Mouse (Mus musculus) heart, embryonic 15.5 days (tissue): ENCODE data around the gene Fcf1. TPM values are rescaled to one million over a fixed set of nuclear protein-coding genes. Genes with fewer than 3 reads are reported as not detected.

Source experiments
- ATAC-seq: fragments of 200-750 bp; cut with Nextera tagmentation; replicated peaks from 2 replicates; pipeline ENCODE4 v1.8.0; 2017; ENCODE audit warnings: low read depth, moderate TSS enrichment; ENCODE audit not compliant: insufficient number of reproducible peaks, insufficient read depth, low FRiP score
- H3K27ac ChIP-seq: fragments of 300-500 bp; sonication (generic); 2 replicates; pipeline ENCODE4 v1.5.1; 2015; ENCODE audit warnings: mild to moderate bottlenecking, inconsistent platforms
- H3K27me3 ChIP-seq: fragments of 300-500 bp; sonication (generic); 2 replicates; pipeline ENCODE4 v1.6.1; 2015; ENCODE audit warnings: inconsistent platforms
- H3K36me3 ChIP-seq: fragments of 300-500 bp; sonication (generic); 2 replicates; pipeline ENCODE4 v1.6.1; 2015; ENCODE audit warnings: mild to moderate bottlenecking, inconsistent platforms
- H3K4me1 ChIP-seq: fragments of 300-500 bp; sonication (generic); replicated peaks from 2 replicates; pipeline ENCODE4 v1.6.1; 2015; ENCODE audit warnings: inconsistent platforms
- H3K4me2 ChIP-seq: fragments of 300-500 bp; sonication (generic); 2 replicates; pipeline ENCODE4 v1.6.1; 2015; ENCODE audit warnings: inconsistent platforms, mild to moderate bottlenecking, moderate library complexity
- H3K4me3 ChIP-seq: fragments of 300-500 bp; sonication (generic); 2 replicates; pipeline ENCODE4 v1.5.1; 2015; ENCODE audit warnings: mild to moderate bottlenecking, inconsistent platforms
- H3K9ac ChIP-seq: fragments of 300-500 bp; sonication (generic); 2 replicates; pipeline ENCODE4 v1.6.1; 2015; ENCODE audit warnings: mild to moderate bottlenecking, inconsistent platforms
- H3K9me3 ChIP-seq: fragments of 300-500 bp; sonication (generic); replicated peaks from 2 replicates; pipeline ENCODE4 v1.6.1; 2016; ENCODE audit warnings: inconsistent platforms
- WGBS: fragments of 180-500 bp; shearing (Covaris S2); methylation state at CpG from one replicate; pipeline ENCODE4 v1.1.7; 2015; ENCODE audit warnings: mixed read lengths; 5-methylcytosine and 5-hydroxymethylcytosine counted together
- polyA plus RNA-seq: library from polyadenylated mRNA; unstranded; fragments of >200 nt; fragmentation: Nextera tagmentation; extraction: Ambion mirVana; gene quantifications from 2 replicates; pipeline ENCODE4 v1.2.1, GENCODE M21; 2015

Gene Fcf1
- polyA plus RNA-seq, 1 experiment from 2014 or later = 87.0 TPM

DNA sequence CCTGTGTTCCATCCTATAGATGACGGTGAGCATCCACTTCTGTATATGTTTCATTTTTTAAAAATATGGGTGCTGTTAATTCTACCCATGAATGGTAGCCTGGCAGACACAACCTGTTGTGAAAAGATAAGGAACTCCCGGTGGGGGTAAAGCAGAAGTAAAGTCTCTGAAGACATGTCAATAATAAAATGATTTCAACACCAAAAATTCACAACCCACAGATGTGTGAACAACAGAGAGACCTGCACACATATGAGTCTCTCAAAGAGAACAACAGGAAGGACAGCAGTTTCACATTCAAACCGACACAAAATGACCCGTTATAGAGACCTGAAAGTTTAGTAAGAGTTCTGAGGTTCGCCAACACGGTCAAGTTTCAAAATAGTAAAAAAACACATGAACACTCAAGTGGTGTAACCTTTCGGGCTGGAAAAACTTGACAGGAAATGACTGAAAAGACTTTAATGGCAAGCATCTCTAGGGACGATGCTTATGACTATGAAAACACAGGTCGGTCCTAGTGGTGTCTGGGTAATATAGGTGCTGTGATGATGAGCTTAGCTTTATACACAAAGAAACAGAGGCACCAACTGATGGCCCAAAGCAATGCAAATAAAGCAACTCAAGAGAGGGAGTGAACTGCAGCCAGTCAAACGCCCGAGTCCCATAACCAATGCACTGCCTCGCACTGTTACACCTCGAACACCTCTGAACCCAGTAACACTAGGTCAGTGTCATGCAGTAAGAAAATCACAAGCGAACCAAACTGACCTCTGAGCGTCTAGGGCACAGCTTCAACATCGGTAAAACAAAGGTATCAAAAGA, 1.7 kb upstream of the Fcf1 start:
- ATAC-seq = no peak
- no peaks in the 10 kb centered on the region for H3K27me3 ChIP-seq
- H3K9ac ChIP-seq = 0 out of 2 replicates have a peak overlapping the region, but pooled peaks have one; percentile 88
- peak overlapping the region; percentile 96 for H3K4me3 ChIP-seq
- no peaks in the 10 kb centered on the region for H3K9me3 ChIP-seq
- WGBS = 76% methylated on average over 16 of the region's 16 CpGs
- H3K4me2 ChIP-seq = peak overlapping the region; percentile 82
- peaks cover 17% of the 10 kb centered on the region for H3K4me1 ChIP-seq
- peaks cover 12% of the 10 kb centered on the region for H3K36me3 ChIP-seq
- no peak overlapping the region for H3K27ac ChIP-seq

DNA sequence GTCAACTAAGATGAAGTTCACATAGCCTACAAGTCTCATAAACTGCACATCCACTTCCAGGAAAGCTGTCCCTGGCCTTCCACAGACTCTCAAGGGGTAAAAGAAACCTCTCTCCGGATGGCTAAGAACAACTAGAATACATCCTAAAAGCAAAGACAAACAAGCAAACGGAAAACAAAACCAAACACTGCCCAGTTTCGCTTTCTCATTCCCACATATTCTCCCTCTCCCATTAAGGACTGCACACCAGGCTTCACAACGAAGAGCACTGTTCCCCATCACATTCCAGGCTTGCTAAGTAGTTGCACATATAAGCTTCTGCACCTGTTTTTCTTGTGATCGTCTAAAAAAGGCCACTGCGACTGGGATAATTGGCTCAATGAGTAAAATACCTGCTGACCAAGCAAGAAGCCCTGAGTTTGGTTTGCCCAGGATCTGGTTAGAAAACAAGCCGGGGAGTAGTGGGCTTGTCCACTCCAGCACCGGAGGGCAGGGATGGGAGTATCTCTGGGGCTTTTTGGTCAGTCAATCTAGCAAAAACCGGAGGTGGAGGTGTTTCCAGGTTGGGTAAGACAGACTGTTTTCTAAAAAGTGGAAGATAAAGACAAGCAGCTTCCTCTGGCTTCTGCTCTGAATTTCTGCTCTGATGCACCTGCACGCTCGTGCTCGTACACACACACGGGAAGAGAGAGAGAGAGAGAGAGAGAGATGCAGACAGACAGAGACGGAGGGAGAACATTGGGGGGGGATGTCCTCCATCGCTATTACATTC, 855 bp upstream of the Fcf1 start:
- Histone ChIP-seq H3K4me2 (peak overlapping the region; percentile 82), H3K27me3 (no peaks in the 10 kb centered on the region), H3K9me3 (no peaks in the 10 kb centered on the region), H3K4me3 (peak overlapping the region; percentile 96), H3K4me1 (peaks cover 17% of the 10 kb centered on the region), H3K27ac (no peak overlapping the region), H3K36me3 (peaks cover 20% of the 10 kb centered on the region), H3K9ac (peak overlapping the region; percentile 88)
- ATAC-seq = no peak
- WGBS = 19% methylated on average over 15 of the region's 15 CpGs

GRCm38 (mm10) chr12:84979264-84979862, 8.7 kb downstream of the Fcf1 start:
- Histone ChIP-seq H3K27me3 (no peaks in the 10 kb centered on the region), H3K4me3 (no peak overlapping the region), H3K9ac (no peak overlapping the region), H3K9me3 (no peaks in the 10 kb centered on the region), H3K27ac (no peak overlapping the region), H3K4me2 (no peak overlapping the region), H3K36me3 (peaks cover 91% of the 10 kb centered on the region), H3K4me1 (no peaks in the 10 kb centered on the region)
- WGBS = 90% methylated on average over 2 of the region's 2 CpGs
- no peak for ATAC-seq

- Histone ChIP-seq H3K9me3 (no peaks in the 10 kb centered on the region), H3K27ac (no peak overlapping the region), H3K4me3 (no peak overlapping the region), H3K36me3 (no peaks in the 10 kb centered on the region), H3K9ac (no peak overlapping the region), H3K4me1 (no peaks in the 10 kb centered on the region), H3K27me3 (no peaks in the 10 kb centered on the region), H3K4me2 (no peak overlapping the region)
- 51% methylated on average over 4 of the region's 4 CpGs for WGBS
- no peak for ATAC-seq
These were observed 18.8 kb downstream of the Fcf1 start for GRCm38 (mm10) chr12:84989456-84989855.

DNA sequence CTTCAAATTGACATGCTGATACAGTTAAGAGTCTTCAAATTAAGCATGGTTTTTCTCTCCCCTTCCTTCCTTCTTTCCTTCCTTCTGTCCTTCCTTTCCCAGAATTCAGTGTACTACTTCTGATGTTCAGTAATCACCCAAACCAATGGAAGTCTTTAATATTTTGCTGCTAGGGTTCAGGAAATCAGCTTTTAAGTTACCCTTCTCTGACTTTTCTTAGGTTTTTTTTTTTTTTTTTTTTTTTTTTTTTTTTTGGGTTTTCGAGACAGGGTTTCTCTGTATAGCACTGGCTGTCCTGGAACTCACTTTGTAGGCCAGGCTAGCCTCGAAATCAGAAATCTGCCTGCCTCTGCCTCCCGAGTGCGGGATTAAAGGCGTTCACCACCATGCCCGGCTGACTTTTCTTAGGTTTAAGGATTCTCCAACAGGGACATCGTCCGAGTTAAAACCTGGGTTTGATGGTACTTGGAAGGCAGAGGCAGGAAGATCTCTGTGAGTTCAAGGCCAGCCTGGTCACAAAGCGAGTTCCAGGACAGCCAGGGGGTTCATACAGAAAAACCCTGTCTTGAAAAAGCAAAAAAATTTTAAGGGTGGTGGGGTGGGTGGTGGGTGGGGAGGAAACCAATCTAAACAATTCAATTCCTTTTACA, 24.5 kb downstream of the Fcf1 start:
- no peaks in the 10 kb centered on the region for H3K9me3 ChIP-seq
- WGBS = 91% methylated on average over 9 of the region's 9 CpGs
- no peak overlapping the region for H3K27ac ChIP-seq
- no peaks in the 10 kb centered on the region for H3K36me3 ChIP-seq
- H3K27me3 ChIP-seq = no peaks in the 10 kb centered on the region
- no peak overlapping the region for H3K9ac ChIP-seq
- H3K4me1 ChIP-seq = peaks cover 23% of the 10 kb centered on the region
- no peak for ATAC-seq
- H3K4me3 ChIP-seq = peak overlapping the region; percentile 87; the same call in 1 of the 2 replicates
- H3K4me2 ChIP-seq = peak overlapping the region; percentile 94

DNA sequence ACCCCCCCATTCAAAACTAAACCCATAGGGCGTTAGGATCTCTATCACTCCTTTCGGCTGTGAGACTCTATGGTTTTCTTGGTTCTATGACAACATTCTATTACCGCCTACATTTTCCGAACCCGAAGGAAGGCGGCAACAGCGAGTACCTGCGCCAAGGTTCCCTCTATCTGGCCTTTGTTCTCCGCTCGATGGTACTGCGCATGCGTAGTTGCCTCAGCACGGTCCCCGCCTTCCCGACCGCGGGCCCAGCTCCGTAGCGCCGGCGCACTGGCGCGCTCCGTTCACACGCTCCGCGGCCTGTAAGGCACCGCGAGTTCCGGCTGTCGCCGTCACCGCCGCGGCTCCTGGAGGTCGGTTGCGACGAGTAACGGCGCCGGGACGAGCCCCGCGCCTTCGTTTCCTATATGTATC, 25.4 kb downstream of the Fcf1 start, which contains the start of gene Ylpm1:
Gene Ylpm1, plus strand, starts transcription at position 239 of the 414 bp plus-strand sequence.
- H3K9ac ChIP-seq = peak within 1 kb of the TSS; percentile 95
- H3K4me1 ChIP-seq = peaks cover 23% of the 10 kb centered on the region
- H3K27ac ChIP-seq = peak within 1 kb of the TSS; percentile 83
- H3K36me3 ChIP-seq = no peaks in the 10 kb centered on the region
- peak within 1 kb of the TSS; percentile 87 for H3K4me3 ChIP-seq
- WGBS = under 1% methylated on average over 45 of the region's 45 CpGs
- peak within 1 kb of the TSS; percentile 94 for H3K4me2 ChIP-seq
- no peaks in the 10 kb centered on the region for H3K27me3 ChIP-seq
- ATAC-seq = peak; percentile 98
- no peaks in the 10 kb centered on the region for H3K9me3 ChIP-seq

DNA sequence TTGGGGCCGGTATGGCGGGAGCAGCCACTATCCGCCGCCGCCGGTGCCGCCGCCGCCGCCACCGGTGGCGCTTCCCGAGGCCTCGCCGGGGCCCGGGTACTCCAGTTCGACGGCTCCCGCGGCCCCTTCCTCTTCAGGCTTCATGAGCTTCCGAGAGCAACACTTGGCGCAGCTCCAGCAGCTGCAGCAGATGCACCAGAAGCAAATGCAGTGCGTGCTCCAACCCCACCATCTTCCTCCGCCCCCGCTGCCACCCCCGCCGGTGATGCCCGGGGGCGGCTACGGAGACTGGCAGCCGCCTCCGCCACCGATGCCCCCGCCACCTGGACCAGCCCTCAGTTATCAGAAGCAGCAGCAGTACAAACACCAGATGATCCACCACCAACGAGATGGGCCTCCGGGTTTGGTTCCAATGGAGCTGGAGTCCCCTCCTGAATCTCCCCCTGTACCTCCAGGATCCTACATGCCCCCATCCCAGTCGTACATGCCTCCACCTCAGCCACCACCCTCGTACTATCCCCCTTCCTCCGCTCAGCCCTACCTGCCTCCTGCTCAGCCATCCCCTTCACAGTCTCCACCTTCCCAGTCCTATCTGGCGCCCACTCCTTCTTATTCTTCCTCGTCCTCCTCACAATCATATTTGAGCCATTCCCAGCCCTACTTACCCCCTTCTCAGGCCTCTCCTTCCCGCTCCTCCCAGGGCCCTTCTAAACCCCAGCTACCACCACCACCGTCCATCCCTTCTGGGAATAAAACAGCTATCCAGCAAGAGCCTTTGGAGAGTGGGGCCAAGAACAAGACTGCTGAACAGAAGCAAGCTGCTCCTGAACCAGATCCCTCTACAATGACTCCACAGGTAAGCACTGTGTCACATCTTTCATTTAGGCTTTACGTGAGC, 26.1 kb downstream of the Fcf1 start:
- Histone ChIP-seq H3K27me3 (no peaks in the 10 kb centered on the region), H3K4me3 (peak overlapping the region; percentile 87), H3K36me3 (no peaks in the 10 kb centered on the region), H3K4me1 (peaks cover 23% of the 10 kb centered on the region), H3K4me2 (peak overlapping the region; percentile 94), H3K9me3 (no peaks in the 10 kb centered on the region), H3K9ac (peak overlapping the region; percentile 95), H3K27ac (peak overlapping the region; percentile 83)
- ATAC-seq = peak; percentile 51
- WGBS = 1% methylated on average over 44 of the region's 44 CpGs

- ATAC-seq = no peak
- no peaks in the 10 kb centered on the region for H3K9me3 ChIP-seq
- peak overlapping the region; percentile 21 for H3K4me3 ChIP-seq
- H3K4me2 ChIP-seq = peak overlapping the region; percentile 94
- H3K9ac ChIP-seq = no peak overlapping the region
- peaks cover 23% of the 10 kb centered on the region for H3K4me1 ChIP-seq
- no peaks in the 10 kb centered on the region for H3K36me3 ChIP-seq
- H3K27ac ChIP-seq = no peak overlapping the region
- H3K27me3 ChIP-seq = no peaks in the 10 kb centered on the region
These were observed 28.4 kb downstream of the Fcf1 start for GRCm38 (mm10) chr12:84999053-84999452.

DNA sequence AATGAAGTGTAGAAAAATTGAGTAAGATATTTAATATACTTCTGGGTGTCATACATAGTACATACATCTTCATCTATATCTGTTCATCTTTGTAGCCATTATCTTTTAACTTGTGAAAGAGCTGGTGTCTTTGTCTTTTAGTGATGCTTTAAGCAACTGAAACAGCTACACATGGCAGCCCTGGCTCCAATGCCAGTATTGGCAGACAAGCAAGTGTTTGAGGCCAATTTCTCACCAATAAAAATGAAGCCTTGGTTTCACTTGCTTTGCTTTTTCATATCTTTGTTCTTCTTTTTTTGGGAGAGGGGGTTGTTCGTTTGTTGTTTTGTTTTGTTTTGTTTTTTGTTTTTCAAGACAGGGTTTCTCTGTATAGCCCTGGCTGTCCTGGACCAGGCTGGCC, 35.5 kb downstream of the Fcf1 start:
- no peaks in the 10 kb centered on the region; the same call in 1 of the 2 replicates for H3K4me1 ChIP-seq
- H3K36me3 ChIP-seq = peaks cover 10% of the 10 kb centered on the region; the same call in 1 of the 2 replicates
- no peak overlapping the region for H3K4me3 ChIP-seq
- H3K9ac ChIP-seq = no peak overlapping the region
- ATAC-seq = no peak
- H3K9me3 ChIP-seq = no peaks in the 10 kb centered on the region
- H3K4me2 ChIP-seq = no peak overlapping the region
- 95% methylated on average over 1 of the region's 1 CpGs for WGBS
- no peaks in the 10 kb centered on the region for H3K27me3 ChIP-seq
- no peak overlapping the region for H3K27ac ChIP-seq

DNA sequence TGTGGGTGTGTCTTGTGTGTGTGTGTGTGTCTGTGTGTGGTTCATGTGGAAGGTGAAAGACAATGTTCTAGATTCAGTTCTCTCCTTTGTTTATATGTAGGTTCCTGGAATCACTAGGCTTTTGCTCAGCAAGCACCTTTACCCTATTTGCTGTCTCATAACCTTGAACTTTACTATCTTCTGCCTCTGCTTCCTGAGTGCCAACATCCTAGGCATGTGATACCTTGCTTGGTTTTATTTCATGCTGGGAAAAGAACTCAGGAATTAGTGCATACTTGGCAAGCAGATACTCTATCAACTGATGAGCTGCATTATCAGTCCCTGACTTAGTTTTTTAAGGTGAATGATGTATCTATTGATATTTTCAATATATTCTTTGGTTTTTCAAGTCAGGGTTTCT, 36.3 kb downstream of the Fcf1 start:
- H3K9ac ChIP-seq = no peak overlapping the region
- H3K4me2 ChIP-seq = no peak overlapping the region
- H3K4me1 ChIP-seq = no peaks in the 10 kb centered on the region; the same call in 1 of the 2 replicates
- ATAC-seq = no peak
- no peaks in the 10 kb centered on the region for H3K27me3 ChIP-seq
- no peak overlapping the region for H3K27ac ChIP-seq
- peaks cover 10% of the 10 kb centered on the region; the same call in 1 of the 2 replicates for H3K36me3 ChIP-seq
- H3K4me3 ChIP-seq = no peak overlapping the region
- no peaks in the 10 kb centered on the region for H3K9me3 ChIP-seq
